Mouse (Mus musculus) yolk sac, embryonic 10.5 days (tissue): ENCODE data around the gene Lgals9.
"Not testable (repeated sequence)": the region's sequence is repeated elsewhere in the genome, so short reads cannot be mapped to it uniquely, and the experiment has no call there.

ENCODE experiments used
- DNase-seq: peaks from one replicate; pipeline ENCODE4 v3.0.0-alpha.2; 2017; ENCODE audit warnings: low spot score

Gene Lgals9

DNA sequence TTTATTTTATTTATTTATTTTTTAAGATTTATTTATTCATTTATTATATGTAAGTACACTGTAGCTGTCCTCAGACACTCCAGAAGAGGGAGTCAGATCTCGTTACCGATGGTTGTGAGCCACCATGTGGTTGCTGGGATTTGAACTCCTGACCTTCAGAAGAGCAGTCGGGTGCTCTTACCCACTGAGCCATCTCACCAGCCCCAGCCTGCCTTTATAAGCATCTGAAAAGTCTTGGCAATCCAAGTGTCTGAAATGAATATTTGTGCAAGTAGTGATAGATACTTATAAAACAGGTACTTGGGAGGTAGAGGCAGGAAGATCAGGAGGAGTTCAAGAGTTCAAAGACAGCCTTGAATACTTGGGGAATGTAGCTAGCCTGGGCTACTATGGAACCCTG lies 22.6 kb upstream of the Lgals9 start:
- not testable (repeated sequence) for DNase-seq

DNA sequence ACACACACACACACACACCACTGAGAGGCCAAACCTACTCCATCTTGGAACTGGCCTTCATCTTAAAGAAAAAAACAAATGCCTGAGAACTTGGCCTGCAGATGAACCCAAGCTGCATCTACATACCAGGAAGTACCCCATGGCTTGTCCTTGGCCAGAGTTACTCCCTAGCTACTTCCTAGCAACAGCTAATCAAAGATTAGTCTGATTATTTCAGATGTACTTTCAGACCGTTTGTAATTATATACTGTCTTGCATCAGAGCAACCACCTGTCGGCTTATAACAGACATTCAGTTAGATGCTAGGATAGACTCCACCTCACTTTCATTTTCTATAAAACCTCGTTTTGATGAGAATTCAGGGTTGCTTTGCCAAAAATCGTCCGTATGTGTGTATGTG lies 21.7 kb upstream of the Lgals9 start:
- no peak for DNase-seq

DNA sequence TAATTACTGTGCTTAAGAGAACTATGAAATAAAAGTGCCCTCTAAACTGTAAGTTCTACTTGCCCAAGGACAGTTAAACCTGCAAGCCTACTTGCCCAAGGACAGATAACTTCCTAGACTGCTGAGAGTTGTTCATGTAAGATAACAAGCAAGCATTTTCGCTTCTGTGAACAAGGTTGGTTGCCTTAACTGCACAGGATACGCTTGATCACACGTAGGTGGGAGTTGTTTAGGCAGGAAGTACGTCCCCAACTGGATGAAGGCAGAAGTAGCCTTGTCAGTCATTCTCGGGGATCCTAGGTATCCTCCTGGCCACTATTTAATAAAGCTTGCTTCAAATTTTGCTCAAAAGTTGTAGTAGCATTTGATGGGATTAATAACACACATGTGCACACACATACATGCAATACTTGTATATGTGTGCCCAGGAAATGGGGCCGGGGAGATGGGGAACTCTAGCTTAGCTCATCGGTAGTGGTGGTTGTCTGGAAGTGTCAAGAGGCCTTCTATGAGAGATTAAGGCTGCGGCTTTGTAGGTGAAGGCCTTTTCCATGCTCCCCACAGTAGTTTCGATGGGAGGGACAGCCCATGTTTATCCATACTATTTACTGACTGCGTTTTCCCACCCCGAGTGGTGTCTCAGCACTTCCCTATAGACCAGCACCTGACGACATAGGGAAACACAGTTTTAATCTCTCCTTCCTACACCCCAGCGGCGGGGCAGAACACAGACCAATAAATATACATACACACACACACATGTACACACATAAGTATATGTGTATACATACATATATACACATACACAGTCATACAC lies 21.0 kb upstream of the Lgals9 start:
- no peak for DNase-seq

DNA sequence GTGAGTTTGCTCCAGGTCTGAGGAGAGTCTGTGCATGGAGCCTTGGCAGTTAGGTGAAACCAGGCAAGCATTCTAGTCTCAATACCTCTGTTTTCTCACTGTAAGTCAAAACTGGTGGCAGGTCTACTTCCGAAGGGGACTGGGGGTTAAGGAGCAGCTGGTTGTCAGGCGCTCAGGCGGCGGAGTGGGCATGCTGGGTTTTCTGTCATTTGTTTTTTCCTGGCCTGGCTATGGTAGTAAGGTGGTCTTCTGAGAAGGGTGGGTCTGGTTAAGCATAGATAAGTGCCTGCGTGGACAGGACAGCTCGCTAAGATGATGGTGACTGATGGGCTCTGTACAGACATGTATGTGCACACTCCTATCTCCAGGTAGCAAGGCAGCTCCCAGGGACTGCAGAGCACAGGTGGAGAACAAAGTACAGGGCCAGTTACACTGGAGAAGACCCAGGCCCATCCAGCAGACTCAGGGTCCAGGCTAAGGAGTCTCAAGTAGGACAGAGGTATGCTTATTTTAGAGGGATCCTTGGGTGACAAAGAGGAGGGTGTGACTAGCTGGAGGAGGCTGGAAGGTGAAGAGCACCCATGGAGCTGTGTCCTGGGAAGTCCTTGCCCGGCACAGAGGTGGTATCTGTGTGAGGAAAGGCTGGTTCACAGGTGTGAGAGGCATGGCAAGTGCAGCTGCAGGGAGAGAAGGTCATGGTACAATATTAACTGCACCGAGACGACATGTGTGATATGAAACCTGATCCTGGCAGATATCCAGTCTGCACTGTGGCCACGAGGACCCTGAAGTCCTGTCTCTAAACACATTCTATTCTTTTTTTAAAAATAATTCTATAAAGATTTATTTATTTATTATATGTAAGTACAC lies 19.3 kb upstream of the Lgals9 start:
- no peak for DNase-seq

DNA sequence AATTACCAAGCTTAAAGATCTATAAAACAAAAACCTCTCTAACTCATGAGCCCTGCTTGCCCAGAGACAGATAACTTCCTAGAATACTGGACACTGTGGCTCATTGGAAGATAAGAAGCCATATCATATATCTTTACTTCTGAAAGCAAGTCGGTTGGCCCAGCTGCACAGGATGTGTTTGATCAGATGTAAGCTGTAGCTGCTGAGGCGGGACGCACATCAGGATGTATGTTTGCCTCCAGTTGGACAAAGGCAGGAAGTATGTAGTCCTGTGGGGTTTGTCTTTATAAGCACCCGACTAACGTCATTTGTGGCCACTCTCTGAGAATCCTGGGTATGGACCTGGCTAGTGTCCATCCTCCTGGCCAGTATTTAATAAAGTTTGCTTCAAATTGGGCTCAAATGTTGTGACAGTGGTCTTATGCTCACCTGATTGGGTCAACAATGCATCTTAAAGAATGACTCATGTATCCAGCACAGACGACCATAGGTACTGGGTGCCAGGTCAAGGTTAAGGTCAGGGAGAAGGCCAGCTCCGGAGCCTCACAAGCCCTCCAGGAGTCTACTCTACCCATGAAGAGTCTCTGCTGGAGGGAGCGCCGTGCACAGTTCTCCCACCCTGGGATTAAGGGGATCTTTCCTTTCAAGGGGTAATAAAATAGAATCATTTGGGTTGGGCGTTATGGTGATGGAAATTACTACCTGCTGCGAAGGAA lies 18.5 kb upstream of the Lgals9 start:
- no peak for DNase-seq

DNA sequence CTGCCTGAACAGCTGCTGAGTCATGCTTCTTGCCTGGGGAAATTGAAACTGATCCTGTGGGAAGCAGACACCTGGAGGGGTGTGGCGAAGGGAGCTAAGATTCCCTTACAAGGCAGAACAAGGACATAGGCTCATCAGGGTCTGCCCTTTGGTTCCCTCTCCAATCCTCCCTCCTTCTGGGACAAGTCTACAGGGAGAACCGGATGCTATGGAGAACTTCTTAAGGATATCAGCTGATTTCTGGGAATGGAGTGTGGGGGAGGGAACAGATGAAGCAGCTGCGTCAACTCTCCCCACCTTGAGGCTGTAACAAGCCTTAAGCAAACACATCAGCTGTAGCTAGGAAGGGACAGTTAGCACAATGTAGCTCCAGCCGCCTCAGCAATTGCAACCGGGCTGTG lies 17.8 kb upstream of the Lgals9 start:
- DNase-seq = peak; percentile 82

DNA sequence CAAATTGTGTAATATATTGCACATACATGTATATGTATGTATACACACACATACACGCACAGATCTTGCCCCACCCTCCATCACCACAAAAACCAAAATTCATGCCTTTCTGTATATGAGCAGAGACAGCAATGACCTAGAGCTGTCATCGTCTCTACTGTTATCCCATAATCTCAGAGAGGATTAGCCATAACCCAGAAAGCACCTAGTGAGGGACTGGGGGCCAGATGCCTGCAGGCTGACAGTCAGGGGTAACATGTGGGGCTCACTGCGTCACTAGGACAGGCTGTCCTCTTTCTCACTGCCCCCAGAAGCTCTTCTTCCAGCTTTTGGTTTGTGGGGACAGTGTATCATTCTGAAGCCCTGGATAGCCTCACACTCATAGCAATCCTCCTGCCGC lies 17.1 kb upstream of the Lgals9 start:
- DNase-seq = no peak

DNA sequence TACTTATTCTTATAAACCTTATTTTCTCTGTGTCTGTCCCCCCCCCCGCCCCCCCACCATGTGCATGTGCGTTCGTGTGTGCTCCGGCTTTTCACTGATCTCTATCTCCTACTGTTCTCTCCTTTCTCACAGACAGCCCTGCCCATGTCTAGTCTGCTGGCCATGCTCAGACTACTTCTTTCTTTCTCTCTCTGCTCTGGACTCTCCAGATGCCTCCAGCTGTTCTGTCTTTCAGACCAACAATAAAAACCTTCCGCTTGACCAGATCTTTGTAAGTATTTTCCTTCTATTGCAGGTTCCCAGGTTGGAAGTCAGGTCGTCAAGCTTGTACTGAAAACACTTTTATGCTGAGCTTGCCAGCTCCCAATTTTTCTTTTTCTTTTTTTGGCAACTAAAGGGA lies 14.4 kb upstream of the Lgals9 start:
- DNase-seq = no peak

DNA sequence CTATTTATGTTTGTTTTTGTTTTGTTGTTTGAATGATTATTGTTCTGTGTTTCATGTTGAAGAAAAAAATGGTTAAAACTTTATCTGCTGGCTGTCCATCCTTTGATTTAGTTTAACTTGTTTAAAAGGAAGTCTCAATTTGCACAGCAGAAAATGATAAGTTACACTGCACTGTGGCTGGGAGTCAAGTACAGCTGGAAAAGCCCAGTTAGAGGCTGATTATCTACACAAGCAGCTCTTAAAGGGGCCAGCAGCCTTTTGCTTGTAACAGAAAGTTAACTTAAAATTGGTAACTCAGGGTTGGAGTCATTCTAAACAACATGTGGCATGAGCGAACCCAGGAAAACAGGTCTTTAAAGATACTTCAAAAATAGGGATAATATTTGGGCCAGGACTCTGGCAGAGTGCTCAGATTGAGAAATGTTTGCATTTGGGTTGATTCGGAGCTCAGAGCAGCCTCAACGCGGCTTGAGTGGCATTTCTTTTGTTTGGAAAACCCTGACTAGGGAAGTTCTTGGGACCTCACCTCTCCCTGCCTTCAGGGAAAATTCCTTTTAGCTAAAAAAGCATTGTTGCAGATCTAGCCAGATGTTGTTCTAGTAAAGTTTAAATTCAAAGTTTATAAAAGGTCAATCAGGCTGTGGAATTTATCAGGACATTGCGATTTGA lies 6.3 kb upstream of the Lgals9 start:
- not testable (repeated sequence) for DNase-seq

DNA sequence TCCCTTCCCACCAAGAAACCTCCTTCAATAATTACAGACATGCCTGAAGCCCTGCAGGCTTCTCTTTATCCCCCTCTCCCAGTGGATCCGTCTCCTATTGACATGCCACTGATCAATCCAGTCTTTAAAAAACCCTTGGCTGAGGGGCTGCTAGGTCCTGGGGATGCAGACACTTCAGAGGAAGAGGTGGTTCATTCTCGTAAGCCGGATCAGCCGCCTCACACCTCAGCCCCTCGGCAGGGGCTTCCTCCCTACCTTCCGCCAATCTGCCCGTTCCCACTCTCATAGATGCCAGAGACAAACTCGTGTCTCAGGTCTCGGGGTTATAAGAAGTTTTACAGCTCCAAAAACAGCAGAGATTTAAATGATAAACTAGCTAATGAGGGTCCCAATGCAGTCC lies 5.3 kb upstream of the Lgals9 start:
- DNase-seq = no peak

DNA sequence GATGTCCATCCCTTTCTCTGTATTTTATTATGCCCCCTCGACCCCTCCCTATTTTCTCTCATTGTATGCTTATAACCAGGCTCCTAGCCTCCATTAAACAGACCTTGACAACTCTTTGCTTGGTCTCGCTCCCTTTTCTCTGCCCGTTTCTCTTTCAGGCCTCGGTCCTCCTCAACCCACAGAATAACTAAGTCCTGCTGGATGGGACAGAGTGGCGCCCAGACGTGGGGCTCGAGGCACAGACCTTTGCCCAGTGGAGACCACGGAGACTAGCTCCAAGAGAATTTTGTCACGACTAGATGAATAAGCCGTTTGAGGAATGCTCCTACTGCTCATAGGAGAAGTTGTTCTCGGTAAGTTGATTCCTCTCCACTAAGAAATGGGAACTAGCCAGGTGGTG lies 4.5 kb upstream of the Lgals9 start:
- not testable (repeated sequence) for DNase-seq

DNA sequence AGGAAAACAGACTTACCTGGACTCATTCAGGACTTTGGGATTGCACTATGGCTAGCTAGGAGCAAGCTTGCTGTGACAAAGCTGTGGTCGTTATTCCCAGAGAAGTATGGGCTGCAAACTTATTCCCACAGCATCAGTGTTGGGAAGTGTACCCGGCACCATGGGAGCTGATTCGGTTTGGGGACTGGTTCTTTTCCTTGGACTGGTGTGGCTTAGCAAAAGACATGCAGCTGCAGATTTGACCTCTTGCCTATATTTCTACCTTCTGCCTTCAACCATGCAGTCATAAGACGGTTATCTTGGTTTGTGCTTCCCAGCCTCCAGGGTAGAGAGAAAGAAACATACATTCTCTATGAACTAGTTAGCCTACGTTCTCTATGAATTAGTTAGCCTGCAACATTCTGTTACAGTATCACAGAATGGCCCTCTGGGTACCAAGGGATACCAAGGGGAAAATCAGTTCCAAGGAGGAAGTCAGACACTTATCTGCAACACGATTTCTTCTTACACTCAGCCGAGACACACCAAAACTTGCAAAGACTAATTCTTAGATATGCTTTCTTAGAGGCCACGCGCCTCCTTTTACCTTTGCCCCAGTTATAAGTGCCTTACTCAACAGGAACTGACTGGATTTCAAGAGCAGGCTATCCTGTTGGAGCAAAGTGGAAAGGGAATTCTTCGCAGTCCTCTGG lies 1.7 kb upstream of the Lgals9 start:
- DNase-seq = no peak

DNA sequence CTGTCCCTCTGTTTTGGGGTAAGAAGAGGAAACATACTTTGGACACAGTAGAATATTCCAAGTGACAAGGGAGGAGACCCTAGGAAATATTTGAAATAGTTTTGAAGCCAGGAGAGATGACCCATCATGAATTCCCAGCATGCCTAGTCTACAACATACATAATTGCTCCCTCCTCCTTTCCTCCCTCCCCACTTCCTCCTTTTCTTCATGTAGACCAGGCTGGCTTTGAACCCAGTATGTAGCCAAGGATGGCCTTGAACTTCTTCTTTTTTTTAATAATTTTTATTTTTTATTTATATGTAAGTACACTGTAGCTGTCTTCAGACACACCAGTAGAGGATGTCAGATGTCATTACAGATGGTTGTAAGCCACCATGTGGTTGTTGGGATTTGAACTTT lies 759 bp upstream of the Lgals9 start:
- DNase-seq = no peak

DNA sequence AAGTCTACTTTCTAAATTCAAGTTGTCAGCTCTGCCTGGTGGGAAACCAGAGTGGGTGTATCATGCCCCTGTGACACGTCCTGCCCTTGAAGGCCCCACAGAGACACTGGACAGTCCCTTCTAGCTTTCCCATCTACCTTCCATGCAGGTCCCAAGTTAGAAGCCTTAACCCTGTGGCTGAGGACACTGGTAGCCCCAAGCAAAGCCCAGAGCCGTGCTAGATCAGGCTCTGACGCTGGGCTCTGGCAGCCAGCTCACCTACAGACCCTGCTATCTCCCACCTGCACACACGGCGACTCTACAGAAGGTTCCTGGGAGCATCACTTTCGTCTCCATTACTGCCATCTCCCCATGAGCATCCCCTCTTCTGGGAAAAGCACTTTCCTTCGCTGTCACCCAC lies 1.2 kb downstream of the Lgals9 start:
- DNase-seq = no peak

DNA sequence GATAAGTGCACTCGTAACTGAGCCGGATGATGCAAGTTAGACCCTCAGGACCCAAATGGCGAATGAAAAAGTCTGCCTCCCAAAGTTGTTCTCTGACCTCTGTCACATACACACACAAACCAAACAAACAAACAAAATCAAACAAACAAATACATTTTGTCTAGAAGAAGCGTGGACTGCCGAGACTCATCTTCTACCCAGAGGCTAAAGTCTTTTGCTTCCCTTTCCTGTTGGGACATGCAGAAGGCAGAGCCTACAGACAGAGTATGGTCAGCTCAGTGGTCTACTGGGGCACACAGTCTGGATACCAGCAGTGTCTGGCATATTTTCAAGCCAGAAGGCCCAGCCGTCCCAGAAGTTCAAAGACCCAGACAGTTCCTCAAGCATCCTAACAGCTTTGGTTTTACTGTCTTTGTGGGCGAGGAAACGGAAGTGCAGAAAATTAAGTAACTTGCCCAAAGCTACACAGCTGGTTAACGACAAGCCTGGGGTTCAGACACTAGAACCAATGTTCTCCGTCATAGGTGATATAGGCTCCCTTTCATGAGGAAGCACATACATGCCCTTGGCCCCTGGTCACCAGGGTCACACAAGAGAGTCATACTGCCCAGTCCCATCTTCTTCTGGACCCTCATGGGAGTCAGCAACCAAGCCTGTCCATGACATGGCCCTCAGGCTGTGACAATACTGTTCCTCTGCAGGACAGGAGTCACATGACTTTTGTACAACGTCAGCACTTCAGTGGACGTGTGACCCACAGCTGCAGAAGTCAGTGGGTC lies 2.0 kb downstream of the Lgals9 start:
- DNase-seq = no peak

DNA sequence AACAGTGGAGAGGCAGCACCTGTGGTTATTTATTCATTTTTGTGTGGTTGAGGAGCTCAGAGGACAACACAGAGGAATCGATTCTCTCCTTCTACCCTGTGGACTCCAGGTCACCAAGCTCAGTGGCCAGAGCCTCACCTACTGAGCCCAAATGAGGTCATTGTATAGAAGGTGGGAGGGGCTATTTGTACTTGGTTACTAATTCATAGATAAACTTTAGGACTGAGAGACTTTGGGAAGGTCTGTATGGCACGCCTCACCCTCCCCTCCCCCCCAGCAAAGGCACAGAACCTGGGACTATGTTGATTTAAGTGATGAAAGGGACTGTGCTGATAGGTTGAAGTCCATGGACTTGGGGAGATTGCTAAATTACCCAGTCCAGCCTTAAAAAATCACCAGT lies 2.7 kb downstream of the Lgals9 start:
- DNase-seq = peak; percentile 88

DNA sequence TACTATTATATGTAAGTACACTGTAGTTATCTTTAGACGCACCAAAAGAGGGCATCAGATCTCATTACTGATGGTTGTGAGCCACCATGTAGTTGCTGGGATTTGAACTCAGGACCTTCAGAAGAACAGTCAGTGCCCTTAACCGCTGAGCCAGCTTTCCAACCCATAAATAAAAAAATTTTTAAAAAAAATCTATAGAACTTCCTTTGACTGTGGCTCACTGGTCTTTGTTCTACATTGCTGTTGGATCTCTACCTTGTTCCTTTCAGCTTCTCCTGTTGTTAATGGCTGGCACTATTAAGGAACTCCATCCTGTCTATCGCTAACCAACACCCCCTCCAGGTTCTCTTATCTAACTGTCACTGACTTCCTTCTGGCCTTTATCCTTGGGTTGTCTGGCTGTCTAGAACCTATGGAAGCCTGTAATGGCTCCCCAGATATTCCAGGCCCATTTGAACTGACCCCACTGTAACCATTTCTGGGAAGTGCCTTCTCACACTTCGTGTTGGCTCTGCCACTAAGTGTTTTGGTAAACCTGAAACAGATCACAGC lies 4.6 kb downstream of the Lgals9 start:
- no peak for DNase-seq

DNA sequence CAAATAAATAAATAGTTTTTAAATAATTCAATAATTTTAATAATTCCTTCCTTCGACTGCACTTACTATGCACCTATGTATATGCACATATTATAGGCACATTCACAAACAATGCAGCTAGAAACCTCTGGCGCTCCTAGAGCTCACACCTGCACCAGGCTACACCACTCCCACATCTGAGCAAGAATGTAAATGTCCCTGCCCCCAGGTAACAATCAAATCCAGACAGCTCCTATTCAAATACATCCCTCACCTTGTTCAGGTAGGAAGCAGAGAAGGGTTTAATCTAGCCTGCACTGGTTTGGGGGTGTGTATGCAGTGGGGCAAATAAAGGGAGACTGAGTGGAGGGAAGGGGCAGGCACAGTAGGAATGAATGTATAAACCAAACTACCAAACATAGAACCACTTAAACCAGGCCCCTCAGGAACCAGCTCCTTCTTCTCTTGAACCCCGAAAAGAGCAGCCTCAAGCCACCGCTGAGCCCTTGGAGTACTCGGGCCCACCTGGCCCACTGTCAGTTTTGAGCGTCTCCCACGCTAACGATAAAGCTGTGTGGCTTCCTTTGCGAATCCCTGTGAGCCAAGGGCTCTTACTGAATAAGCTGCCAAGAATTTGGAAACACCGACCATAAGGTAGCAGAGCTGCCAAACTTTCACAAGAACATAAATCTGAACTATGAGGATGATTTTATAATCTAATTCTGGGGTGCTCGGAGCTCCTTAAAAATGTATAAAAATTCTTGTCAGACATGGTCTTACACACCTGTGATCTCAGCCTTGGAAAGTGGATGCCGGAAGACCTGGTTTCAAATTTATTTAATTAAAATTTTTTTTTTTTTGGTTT lies 6.3 kb downstream of the Lgals9 start:
- no peak for DNase-seq

DNA sequence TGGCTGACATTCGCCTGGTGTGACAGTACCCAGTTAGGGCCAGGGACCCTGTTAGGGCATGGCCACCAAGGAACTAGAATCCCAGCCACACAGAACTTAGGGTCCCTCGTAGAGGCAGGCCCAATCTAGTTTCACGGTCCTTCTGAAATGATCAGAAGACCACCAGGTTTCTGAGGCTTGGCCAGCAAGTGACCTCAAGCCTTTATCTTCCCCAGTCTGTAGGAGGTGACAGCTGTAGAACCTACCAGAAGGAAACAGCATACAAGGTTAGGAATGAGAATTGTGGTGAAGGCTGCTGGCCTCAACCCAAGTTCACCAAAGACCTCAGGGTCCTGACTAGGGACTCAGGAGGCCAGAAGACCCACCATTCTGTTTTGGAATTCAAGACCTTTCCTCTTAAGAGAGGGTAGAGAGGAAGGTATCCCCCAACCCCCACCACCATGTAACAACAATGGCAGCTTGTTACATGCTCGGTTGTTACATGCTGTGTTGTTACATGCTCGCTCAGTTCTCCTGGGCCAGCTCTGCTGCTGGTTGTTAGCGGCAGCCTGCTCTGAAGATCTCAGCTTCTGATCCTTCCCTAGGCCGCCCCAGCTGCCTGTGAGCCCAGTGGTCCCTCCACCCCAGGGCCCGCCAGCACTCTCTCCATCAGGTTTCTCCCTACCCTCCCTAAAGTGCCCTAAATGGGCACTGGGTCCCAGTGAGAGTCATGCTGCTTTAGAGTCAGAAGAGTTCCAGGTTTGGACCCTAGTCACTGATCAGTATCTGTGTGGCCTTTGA lies 7.8 kb downstream of the Lgals9 start:
- DNase-seq = no peak
